Mouse (Mus musculus) limb, embryonic 14.5 days (tissue): Measurements from ENCODE around the gene Eefsec. TPM values are rescaled to one million over a fixed set of nuclear protein-coding genes. Genes with fewer than 3 reads are reported as not detected.

Experiments
- ATAC-seq: fragments of 200-750 bp; cut with Nextera tagmentation; 2 replicates; pipeline ENCODE4 v1.8.0; 2017; ENCODE audit warnings: low read depth, moderate number of reproducible peaks, moderate TSS enrichment; ENCODE audit not compliant: low FRiP score
- DNase-seq: peaks from one replicate; pipeline ENCODE4 v3.0.0-alpha.2; 2015; ENCODE audit warnings: low spot score
- H3K27ac ChIP-seq: fragments of 300-500 bp; sonication (generic); replicated peaks from 2 replicates; pipeline ENCODE4 v1.5.1; 2014; ENCODE audit warnings: low read depth, mild to moderate bottlenecking, low read length, moderate library complexity, mixed read lengths
- H3K27me3 ChIP-seq: fragments of 300-500 bp; sonication (generic); 2 replicates; pipeline ENCODE4 v1.6.1; 2014; ENCODE audit warnings: low read length, mixed read lengths; ENCODE audit not compliant: control insufficient read depth, insufficient read depth
- H3K36me3 ChIP-seq: fragments of 300-500 bp; sonication (generic); 2 replicates; pipeline ENCODE4 v1.6.1; 2014; ENCODE audit warnings: mild to moderate bottlenecking, low read length, moderate library complexity, mixed read lengths; ENCODE audit not compliant: control insufficient read depth, insufficient read depth
- H3K4me1 ChIP-seq: fragments of 300-500 bp; sonication (generic); 2 replicates; pipeline ENCODE4 v1.6.1; 2014; ENCODE audit warnings: antibody characterized with exemption, low read length, mixed read lengths; ENCODE audit not compliant: control insufficient read depth, insufficient read depth
- H3K4me2 ChIP-seq: fragments of 300-500 bp; sonication (generic); replicated peaks from 2 replicates; pipeline ENCODE4 v1.6.1; 2014; ENCODE audit warnings: low read depth, mild to moderate bottlenecking, low read length, moderate library complexity; ENCODE audit not compliant: severe bottlenecking
- H3K4me3 ChIP-seq: fragments of 300-500 bp; sonication (generic); replicated peaks from 2 replicates; pipeline ENCODE4 v1.5.1; 2014; ENCODE audit warnings: low read length
- H3K9ac ChIP-seq: fragments of 300-500 bp; sonication (generic); 2 replicates; pipeline ENCODE4 v1.6.1; 2014; ENCODE audit warnings: mild to moderate bottlenecking, low read depth, low read length, moderate library complexity; ENCODE audit not compliant: severe bottlenecking
- H3K9me3 ChIP-seq: fragments of 300-500 bp; sonication (generic); 2 replicates; pipeline ENCODE4 v1.6.1; 2016; ENCODE audit warnings: low read length; ENCODE audit not compliant: control insufficient read depth
- POLR2A ChIP-seq: fragments of 200-500 bp; IDR thresholded peaks from 2 replicates; pipeline ENCODE4 v1.8.0; 2012; ENCODE audit warnings: inconsistent platforms, mild to moderate bottlenecking, moderate library complexity, borderline replicate concordance; ENCODE audit not compliant: insufficient read depth, insufficient read length; ENCODE audit errors: extremely low read depth
- WGBS: fragments of 180-500 bp; shearing (Covaris S2); extraction: QIAGEN DNeasy Blood & Tissue Kit; methylation state at CpG from one replicate; pipeline ENCODE4 v1.1.7; 2014; 5-methylcytosine and 5-hydroxymethylcytosine counted together
- polyA plus RNA-seq, 2 experiments: library from polyadenylated mRNA; depleted of rRNA in 1 of 2; stranded (reverse) in 1 of 2; unstranded in 1 of 2; fragments of >200 nt; fragmentation: Nextera tagmentation in 1 of 2; extraction: Ambion mirVana in 1 of 2; gene quantifications; 2 replicates each; pipeline versions ENCODE4 v1.2.1 to v1.2.3; 2012 to 2014

Gene Eefsec
- polyA plus RNA-seq, 2 experiments: 23.0 to 38.2 TPM

DNA sequence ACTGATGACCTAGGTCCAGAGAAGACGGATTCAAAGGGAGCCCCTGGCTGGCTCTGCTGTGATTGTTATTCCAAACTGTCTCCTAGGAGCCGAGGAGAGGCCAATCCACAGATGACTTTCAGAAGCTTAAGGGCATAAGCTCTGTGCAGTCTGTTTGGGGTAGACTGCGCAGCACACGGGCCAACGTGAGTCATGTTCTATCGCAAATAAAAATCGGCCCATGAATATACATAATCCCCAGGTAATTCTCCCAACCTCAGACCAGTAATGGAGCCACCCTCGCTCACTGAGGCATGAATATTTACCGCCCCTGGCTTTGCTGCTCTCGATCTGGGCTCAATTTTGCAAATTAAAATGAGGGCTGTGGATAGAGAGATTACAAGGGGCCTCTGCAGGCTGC lies 134.7 kb downstream of the Eefsec start:
- ATAC-seq: no peak
- TF ChIP-seq POLR2A: no peak
- no peak overlapping the region for H3K9ac ChIP-seq
- no peaks in the 10 kb centered on the region for H3K4me1 ChIP-seq
- H3K4me3 ChIP-seq: no peak overlapping the region
- no peak overlapping the region for H3K4me2 ChIP-seq
- H3K27ac ChIP-seq: no peak overlapping the region
- no peaks in the 10 kb centered on the region for H3K27me3 ChIP-seq
- H3K9me3 ChIP-seq: no peaks in the 10 kb centered on the region
- WGBS: 84% methylated on average over 10 of the region's 10 CpGs
- no peaks in the 10 kb centered on the region for H3K36me3 ChIP-seq
- DNase-seq: no peak

DNA sequence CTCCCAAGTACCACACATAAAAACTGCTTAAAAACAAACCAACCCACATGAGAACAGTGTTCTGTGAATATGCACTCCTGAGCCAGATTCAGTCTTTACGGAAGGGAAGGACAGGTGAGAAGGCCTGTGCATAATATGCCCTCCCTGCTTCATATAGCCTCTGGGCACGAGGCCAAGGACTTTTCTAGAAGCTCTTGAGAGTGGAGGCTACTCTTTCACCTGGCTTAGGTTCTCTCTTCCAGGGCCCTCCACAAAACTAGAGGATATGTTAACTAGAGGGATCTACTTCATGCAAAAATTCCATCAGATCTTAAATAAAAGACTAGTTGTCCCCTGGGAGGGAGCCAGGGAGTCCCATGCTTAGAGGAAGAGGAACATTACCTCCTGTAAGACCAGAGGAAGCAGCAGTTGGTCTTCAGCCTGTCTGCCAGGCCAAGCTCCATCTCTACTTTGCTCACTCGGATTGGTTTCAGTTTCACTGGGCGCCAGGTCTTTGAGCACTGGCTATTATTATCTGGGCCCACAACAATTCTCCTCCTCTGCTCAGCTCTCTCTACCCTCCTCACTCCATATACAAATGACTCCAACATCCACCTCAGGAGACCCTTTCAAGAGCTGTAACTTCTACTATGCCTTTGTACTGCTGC lies 140.1 kb downstream of the Eefsec start:
- ATAC-seq (no peak), DNase-seq (no peak)
- WGBS: 84% methylated on average over 4 of the region's 4 CpGs
- Histone ChIP-seq H3K4me3 (no peak overlapping the region), H3K36me3 (no peaks in the 10 kb centered on the region), H3K9me3 (no peaks in the 10 kb centered on the region), H3K4me2 (no peak overlapping the region), H3K27ac (no peak overlapping the region), H3K4me1 (no peaks in the 10 kb centered on the region), H3K9ac (no peak overlapping the region), H3K27me3 (no peaks in the 10 kb centered on the region)
- TF ChIP-seq POLR2A: no peak

DNA sequence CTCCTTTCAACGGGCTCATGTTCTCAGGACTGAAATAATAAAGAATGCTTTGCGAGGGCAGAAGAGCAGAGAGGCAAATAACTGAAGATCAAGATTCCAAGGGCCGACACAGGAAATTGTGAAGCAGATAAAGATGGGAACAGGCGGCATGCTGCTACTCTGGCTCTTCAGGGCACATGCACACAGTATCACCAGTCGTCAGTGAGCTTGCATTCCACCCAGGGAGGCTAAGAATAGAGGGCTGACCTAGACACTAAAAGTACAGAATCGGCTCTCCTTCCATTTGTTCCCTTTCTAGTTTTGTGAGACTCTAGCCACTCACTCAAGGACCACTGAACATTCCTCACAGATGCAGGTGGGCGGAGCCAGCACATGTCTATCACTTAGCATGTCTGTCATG lies 145.1 kb downstream of the Eefsec start:
- H3K27me3 ChIP-seq: no peaks in the 10 kb centered on the region
- H3K36me3 ChIP-seq: no peaks in the 10 kb centered on the region
- no peak overlapping the region for H3K27ac ChIP-seq
- WGBS: 65% methylated on average over 7 of the region's 7 CpGs
- H3K9ac ChIP-seq: no peak overlapping the region
- H3K4me2 ChIP-seq: no peak overlapping the region
- ATAC-seq (no peak), DNase-seq (no peak)
- H3K4me3 ChIP-seq: no peak overlapping the region
- TF ChIP-seq POLR2A: no peak
- H3K4me1 ChIP-seq: no peaks in the 10 kb centered on the region
- H3K9me3 ChIP-seq: no peaks in the 10 kb centered on the region

DNA sequence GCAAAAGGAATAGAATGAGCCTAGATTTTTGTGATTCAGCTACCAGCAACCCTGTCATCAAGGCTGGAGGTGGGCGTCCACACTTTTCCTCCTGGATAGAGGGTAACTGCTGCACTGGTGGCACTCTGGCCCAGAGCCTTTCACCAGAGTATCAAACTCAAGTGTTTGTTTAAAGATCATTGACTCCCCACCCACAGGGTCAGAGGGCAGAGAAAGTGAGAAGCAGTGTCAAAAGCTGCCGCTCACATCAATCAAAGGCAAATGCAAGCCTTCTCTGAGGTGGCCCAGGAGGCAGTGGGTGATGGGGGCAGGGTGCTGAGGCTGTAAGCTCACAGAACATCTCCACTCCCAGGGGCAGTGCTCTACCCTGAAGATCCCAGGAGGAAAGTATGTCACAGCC lies 146.8 kb downstream of the Eefsec start:
- no peak for TF ChIP-seq POLR2A
- Histone ChIP-seq H3K4me2 (no peak overlapping the region), H3K4me1 (no peaks in the 10 kb centered on the region), H3K9ac (no peak overlapping the region), H3K4me3 (no peak overlapping the region), H3K9me3 (no peaks in the 10 kb centered on the region), H3K36me3 (no peaks in the 10 kb centered on the region), H3K27me3 (no peaks in the 10 kb centered on the region), H3K27ac (no peak overlapping the region)
- 59% methylated on average over 2 of the region's 2 CpGs for WGBS
- ATAC-seq (no peak), DNase-seq (no peak)

DNA sequence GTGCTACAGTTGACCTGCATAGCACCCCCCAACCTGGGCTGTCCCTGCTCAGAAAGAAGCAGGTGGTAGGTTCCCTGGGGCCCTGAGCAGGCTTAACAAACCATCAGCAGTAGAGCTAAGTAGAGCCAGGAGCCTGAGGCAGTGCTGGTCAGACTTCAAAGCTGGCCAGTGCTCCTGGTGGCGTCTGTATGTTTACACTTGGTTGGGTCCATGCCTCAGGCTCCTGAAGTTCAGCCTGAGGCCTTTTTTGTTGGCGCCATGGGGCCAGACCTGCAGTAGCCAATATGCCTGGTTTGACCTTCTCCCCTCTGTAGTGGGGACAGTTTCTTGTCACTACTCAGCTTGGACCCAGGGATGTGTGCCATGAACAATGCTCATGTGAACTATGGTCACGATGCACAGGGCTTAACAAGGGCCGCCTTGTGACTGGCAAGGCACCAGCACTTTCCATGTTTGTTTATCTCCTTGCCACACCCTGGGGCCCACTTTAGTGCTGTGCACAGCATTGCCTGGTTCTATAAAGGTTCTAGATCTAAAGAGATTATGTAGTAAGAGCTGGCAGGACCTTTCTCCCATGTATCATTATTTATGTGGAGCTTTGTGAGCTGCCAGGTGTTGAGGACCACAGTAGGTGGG lies 153.9 kb downstream of the Eefsec start:
- no peaks in the 10 kb centered on the region for H3K9me3 ChIP-seq
- no peak overlapping the region for H3K27ac ChIP-seq
- H3K4me1 ChIP-seq: no peaks in the 10 kb centered on the region
- WGBS: 65% methylated on average over 4 of the region's 4 CpGs
- H3K4me3 ChIP-seq: no peak overlapping the region
- no peaks in the 10 kb centered on the region for H3K27me3 ChIP-seq
- no peak overlapping the region for H3K9ac ChIP-seq
- H3K4me2 ChIP-seq: no peak overlapping the region
- no peak for TF ChIP-seq POLR2A
- H3K36me3 ChIP-seq: no peaks in the 10 kb centered on the region
- ATAC-seq (no peak), DNase-seq (no peak)
